Mouse (Mus musculus) embryo, embryonic 10 days (tissue): ENCODE results near the gene Skor1.
A peak's percentile ranks its signal among the peaks of the same experiment; 100 is the strongest.

Experiments
- DNase-seq: peaks from one replicate; pipeline ENCODE4 v3.0.0-alpha.2; 2015; ENCODE audit warnings: low spot score

Gene Skor1

DNA sequence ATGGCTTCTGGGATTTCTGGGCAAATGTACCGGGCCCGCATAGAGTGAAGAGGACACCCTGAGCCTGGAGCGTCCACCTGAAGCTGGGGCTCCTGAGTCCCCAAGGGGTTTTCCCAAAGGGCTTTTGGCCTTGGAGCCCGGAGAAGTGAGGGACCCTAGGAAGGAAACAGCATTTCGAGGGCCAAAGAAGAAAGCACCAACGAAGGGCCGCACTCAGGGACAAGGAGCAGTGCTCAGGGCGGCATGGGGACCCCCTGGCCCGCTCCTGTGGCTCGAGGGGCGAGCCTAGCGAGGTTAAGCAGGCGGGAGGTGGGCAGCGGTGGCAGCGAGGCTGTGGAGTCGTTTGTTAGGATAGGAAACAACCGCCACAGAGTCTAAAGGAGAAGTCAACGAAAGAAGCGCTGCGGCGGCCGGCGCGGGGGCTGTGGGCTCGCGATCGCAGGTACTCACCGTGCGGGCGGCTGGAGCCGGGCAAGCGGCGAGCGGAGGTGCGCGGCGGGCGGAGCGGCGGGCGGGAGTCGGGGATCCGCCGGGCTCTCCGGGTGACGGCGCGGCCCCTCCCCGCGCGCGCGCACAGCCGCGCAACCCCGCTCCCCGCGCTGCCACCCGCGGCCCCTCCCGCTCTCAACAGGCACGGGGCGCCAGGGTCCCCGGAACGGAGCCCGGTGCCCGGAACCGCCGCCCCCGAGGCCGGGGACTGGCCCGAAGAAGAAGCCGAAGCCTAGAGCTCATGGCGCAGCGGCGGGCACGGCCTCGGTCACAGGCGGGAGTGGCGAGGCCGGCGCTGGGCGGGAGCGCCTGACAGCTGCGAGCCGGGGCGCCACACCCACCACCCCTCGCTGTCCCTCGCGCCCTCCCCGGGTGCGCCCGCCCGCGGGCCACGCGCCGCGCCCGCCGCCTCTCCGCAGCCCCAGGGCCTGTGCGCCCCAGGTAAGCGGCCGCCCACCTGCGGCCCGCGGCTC is at the start of gene Skor1:
Gene Skor1 (minus strand): TSS at position 552 of the 962 bp plus-strand sequence.
- DNase-seq, result peak; percentile 58

DNA sequence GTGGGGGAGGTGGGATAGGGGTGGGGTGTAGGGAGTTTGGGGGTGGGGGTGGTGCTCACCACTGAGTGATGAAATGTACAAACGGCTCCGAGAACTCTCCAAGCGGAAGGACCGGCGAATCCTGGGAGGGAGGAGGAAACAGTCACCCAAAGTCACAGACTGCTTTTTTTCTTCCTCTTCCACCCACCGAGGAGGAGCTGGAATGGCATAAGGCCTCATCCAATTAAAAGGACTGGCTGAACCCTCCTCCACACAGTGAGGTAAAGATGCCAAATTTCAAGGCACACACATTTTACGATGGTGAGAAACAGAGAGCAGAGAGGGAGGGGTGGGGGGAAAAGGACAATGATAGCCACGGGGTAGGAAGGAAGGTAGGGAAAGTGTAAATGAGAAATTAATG is 48.5 kb upstream of the Skor1 start:
- DNase-seq, result peak; percentile 51

DNA sequence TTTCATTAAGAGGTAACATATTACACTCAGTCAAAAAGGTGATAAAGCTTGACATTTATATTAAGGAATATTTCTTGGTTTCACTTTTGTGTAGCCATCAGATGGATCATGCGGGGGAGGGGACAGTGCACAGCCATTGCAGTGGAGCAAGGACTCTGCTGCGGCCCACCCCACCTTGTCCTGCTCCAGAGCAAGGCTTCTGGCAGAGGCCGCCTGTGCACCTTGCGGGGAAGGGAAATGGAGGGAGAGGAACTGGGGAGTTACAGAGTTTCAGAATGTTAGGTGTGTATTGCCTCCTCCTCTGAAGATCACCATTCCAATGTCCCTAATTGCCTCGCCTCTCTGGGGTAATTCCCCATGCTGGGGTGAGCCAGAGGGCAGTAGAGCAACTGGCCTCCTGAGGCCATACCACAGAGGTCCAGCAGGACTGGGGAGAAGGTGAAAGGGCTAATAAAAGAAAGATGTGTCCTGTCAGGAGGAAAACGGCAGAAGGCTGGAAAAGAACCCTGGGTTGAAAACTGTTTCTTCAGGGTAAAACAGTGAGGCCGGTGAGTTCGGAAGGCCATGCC is 47.4 kb upstream of the Skor1 start:
- DNase-seq, result peak; percentile 54

DNA sequence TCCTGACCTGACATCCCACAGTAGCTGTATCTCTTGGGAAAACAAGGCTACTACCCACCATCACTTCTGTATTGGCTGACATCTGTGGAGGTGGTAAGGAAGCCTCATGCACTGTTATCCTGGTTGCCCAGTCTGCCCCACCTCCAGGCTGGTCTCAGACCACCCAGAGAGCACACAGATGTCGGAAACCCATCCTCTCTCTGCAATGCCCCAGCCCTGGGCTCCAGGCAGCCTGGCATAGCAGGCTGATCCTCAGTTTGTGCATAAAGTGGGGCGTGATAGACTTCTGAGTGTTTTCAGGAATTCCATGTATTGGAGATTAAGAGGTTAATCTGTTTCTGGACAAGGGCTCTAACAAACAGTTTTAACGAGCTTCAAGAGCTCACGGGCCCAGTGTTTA is 46.8 kb upstream of the Skor1 start:
- no peak for DNase-seq

DNA sequence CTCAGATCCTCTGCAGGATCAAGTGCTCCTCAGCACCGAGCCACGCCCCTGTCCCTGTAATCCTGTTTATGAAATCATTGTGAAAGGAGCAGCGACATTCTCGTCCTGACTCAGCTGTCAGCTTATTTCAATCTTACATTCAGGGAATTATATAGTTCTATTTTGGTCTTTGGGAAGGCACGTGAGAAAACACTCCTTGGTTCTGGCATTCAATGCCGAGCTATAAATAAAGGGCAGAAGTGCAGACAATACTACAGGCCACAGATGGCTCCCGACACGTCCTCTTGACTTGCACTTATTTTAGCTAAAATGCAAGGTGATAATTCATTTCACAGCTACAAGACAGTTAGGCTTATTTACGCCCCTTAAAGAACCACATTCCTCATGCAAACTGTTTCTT is 46.0 kb upstream of the Skor1 start:
- no peak for DNase-seq

DNA sequence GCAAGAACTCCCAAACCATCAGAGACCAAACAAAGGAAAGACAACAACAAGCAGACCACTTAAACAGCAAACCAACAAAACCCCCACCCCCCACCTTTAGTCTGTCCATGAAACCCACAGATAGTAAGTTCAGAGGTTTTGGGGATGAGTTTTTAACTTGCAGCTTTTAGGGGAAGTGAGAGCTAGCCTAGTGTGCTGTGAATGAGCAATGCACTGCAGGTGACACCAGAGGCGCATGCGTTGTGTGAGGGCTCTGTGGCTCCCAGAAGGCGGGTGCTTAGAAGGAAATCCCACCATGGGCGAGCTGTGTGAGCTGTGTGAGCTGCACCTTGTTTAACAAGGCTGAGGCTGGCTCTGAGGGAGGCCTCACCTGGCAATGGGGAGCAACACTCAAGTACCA is 44.0 kb upstream of the Skor1 start:
- no peak for DNase-seq

DNA sequence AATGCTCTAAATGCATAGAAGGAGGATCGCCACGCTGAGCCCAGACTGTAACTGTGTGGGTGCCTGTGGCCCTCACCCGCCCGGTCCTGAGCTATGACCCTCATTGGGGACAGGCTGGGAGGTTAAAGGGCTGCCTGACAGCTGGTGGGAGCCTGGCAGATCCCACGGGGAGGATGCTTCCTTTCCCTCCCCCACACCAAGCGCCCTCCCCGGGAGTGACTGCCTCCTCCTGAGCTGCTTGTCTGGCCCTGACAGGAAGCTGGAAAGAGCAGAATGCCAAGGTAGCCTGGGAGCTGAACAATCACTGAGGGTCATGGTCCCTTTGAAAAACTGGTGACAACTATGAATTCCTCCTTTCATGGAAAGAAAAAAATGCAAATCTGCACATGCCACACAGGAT is 38.5 kb upstream of the Skor1 start:
- DNase-seq, result no peak

DNA sequence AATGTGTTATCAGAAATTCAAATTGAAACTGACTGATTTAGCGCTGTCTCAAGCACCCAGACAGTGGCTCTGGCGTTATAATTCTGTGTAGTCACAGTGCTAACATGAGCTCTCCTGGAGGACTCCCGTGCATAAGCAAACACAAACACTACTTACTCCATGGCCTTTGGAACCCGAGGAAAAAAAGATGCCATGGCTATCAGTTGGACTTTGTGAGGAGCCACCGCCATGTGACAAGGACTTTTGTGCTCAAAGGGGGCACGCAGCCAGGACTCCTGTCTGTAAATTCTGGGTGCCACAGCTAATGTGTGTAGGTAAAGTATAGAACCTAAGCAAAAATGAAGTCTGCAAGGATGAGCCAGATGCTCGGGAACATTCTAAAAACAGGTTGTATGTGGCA is 36.5 kb upstream of the Skor1 start:
- no peak for DNase-seq

DNA sequence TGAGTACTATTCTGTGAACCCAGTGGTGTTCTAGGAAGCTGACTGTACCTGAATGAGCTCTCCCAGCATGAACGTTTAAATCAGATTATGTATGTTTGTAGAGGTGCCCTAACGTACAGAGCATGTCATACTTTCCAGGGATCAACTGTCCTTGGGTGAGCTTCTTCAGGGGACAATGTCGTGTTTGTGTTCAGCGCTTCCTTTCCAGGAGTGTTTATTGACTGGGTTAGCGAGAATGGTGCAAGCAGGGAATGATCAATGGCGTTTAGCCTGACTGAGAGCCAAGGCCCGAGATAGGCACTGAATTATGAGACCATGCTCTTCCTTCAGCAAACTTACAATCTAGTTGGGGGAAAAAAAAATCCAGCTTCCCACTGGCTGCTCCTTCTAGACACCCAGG is 35.1 kb upstream of the Skor1 start:
- DNase-seq, result no peak

DNA sequence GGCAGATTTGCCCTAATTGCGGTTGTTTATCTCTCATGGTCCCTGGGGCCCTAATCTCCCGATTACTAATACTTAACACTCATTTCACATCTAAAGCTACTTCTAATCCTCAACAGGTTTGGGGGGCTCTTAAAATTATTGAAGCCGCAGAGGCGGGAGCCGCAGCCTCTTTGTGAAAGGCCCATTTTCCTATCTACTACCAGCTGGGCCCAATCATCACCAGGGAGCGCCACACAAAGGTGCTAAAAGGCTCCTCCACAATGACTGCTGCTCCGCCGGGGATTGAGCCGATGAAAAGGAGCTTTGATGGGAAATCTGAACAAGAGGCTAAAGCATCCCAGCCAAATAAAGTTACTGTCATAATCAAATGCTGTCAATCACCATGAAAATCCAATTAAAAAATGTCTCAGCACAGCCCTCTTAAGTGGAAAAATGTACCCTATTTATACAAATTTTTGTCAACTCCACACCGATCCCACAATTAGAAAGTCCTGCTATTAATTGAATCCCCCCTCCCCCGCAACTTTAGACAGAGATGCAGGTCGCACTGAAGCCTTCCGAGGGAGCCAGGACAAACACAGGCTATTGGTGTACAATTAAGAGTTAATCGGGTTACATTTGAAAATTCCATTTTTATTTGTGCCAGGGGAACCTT is 33.7 kb upstream of the Skor1 start:
- DNase-seq, result peak; percentile 65

DNA sequence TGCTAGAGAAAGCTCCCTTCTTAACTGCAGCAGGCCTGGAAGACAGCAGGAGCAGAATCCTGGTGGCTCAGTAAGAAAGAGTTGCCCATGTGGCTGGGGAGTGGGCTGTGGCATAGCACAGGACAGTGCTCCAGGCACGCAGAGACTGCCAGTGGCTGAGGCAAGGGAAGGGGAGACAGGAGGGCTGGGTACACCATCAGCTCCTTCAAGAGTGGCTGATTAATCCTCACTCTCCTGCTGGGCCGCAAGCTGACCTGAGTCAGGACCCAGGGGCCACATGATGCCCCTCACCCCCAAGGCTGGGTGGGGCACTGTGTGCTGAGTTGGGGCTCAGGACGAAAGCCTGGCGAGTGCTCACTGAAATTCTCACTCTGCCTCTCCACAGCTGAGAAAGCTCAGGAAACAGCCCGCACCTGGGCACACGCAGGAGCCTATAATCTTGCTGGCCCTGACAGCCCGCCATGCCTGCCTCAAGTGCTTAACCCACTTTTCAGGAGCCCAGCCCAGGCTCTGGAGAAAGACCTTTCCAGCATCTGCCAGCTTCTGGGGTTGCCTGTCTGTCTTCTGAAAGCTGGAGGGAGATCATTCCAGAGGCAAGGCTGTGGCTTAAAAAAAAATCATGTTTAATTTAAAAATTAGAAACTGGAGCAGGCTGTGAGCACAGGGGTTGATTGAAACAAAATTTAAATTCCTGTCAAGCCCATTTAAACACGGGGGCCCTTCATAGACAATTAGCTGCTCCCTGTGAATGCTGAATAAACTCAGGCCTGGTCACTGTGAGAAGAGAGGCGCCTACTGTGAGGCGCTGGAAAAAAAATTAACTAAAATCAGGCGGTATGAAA is 32.8 kb upstream of the Skor1 start:
- no peak for DNase-seq

DNA sequence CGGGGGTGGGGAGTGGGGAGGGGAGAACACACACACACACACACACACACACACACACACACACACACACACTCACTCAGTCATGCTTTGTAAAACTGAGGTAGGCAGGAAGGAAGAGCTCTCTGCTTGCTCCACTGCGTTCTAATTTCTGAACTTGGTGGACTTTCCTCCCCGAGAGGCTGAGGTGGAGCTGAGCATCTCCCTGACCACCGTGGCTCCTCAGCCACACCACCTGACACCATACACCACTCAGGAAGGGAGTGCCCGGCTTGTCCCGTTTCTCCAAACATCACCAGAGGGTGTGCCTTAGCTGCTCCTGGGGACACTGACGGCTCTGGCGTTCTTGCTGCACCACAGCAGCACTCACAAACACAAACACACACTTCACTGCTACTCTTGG is 29.5 kb upstream of the Skor1 start:
- DNase-seq, result no peak

DNA sequence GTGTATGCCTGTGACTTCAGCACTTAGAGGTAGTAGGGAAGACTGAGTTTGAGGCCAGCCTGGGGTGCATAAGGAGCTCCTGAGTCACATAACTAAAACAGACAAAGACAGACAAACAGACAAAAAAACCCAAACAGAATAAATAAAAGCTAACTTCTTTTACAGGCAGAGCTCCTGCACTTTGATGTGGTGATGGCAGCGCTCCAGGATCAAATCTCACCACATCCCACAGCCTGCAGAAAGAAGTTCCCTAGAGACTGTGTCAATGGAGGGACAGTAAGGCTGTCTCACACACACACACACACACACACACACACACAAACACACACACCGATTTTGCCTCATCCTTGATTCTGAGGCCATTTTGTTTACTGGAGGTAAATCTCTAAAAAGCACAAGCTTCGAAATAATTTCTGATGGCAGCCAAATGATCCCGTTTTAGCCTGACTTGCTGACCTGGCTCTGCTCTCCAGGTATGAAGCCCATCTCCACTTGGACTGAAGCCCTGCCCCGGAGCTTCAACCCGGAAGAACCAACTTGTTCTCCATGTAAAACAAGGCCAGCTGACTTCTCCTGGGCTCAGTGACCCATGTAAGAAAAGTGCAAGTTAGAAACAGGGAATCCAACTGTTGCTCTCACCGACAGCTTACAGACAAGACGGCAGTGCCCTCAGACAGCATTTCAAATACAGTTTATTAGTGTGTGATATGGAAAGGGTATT is 25.4 kb upstream of the Skor1 start:
- DNase-seq, result no peak

DNA sequence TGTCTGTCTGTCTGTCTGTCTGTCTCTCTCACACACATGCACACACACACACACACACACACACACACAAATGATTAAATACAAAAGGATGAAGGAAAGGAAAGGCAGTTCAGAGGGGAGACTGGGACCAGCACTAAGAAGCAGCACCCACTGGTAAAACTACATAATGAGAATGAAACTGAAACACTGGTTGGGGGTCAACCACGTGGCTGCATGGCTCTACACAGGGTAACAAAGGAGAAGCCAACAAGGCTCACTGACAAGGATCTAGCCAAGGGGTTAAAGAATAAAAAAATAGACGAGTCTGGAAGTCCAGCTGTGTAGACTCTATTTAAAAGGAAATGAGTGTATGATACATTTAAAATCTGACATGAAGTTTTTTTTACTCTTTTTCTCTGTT is 23.2 kb upstream of the Skor1 start:
- DNase-seq, result no peak

DNA sequence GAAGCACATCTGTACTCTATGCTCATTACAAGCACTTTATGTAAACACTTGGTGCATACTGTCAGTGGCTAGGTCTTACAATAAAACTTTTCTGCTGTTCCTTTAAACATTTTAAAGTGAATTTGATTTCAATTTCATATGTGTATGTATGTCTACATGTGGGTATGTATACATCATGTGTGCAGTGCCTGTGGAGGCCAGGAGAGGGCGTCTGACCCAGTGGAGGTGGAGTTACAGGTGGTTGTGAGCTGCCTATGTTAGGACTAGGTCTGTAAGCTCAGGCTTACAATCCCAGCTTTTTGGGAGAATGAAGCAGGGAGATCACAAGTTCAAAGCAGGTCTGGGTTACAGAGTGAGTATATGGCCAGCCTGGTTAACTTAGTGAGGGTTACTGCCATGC is 20.4 kb upstream of the Skor1 start:
- no peak for DNase-seq

DNA sequence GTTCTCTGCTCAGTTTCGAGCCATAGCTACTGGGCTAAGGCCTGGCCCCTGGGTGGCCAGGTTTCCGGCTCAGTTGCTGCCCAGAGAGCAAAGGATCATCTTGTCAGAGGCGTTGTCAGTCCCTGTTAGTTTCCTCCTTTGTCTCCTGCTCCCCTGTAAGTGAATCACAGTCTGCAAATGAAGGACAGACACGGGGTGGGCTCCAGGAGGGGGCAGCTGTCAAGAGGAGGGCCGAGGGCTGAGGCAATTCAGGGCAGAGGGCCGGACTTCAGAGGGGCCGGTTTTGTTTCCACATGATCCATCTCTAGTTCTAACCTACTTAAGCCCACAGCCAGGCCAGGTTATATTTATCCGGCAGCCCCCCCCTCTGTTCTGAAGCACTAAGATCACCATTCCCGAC is 16.3 kb upstream of the Skor1 start:
- DNase-seq, result no peak

DNA sequence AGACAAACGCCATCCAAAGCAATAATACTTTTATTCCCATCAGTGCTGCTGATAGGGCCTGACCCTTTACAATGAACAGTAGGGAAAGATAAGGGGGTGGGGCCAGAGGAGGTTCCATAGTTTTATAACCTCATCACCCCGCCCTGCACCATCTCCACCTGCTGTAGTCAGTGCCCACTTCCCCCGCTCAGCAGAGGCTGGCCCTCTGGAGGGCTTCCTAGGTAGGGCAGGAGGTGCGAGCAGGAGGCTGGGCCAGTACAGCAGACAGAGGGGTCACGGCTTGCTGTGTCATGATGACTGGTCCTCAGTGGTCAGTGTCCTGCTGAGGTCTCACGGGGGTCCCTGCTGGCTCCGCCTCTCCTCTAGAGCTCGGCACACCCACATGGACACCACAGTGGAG is 15.0 kb upstream of the Skor1 start:
- no peak for DNase-seq

DNA sequence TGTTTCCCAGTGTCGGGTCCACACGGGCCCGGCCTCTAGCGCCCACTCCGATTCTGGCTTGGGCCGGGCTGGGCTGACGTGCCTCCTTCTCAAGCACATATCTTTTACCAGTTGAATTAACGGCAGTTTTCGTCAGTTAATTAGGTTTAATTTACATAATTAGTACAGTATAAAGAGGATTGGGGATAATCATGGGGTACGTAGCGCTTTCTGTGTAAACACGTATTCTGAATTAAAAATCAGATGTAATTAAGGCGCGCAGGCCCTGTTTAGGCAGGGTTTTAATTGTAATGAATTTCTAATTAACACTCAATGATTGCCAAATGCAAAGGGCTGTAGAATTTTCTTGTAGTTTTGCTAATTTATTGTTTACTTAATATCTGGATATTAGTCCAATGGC is 3.2 kb upstream of the Skor1 start:
- no peak for DNase-seq

DNA sequence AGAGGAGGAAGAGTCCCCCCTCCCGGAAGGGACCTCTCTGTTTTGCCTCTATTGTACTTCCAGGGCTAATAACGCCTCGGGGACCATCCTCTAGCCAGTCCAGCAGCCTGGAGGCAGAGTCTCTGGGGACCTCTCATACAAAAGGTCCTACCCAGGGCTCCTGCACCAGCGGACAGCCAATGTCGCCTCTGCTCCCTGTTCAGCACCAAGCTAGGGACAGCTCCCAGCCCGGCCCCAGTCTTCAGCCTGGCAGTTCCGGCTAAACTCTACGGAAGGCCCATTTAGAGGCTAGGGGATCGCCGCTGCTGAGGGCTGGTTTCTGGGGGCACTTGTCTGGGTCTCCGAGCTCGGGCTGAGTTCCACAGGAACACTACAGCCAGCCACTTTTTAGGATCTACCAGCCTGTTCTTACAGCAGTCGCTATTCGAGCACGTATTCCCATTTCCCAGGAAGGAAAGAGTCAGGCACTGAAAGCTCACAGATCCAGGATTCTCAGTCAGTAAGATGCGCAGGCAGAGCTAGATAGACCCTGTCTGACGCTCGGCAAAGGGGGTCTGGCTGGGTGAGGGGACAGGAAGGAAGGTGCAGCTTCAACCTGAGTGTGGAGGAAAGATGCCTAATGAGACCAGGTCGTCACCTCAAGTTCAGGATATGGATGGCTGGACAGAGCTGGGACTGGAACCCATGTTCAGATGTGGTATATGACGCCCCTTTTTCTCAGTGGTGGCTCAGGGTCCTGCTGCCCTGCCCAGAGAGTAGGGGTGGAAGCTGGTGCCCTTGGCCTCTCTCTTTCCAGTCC is 2.5 kb upstream of the Skor1 start:
- peak; percentile 91 for DNase-seq

DNA sequence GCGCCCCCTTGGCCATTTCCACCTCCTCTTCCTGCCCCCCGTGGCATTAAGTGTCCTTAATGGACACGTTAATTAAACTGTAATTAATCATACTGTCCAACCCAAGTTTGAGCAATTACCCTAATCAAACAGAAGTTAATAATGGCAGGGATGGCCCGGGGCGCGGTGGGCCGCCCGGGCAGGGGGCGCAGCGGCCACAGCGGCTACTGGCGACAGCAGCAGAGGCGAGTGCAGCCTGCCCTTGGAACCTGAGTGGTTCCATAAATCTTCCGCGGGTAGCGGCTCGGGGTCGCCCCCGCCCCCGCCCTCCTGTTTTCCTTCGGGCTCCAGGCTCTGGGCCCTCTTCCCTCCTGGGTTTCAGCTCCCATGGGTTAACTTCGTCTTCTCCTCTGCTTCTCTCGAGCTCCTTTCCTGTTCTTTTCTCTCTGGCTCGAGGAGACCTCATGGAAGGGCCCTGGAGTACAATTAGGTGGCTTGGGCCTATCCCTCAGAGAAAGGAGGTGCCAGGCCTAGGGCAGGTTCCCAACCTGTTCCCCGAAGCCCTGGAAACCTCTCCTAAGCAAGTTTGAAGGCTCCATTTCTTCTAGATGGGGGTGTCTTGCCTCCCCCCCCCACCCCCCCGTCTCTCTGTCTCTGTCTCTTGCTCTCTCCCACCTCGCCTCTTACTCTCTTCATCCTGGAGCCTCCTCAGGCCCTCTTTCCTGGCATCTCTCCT is 1.5 kb upstream of the Skor1 start:
- DNase-seq, result no peak
